Mouse (Mus musculus) olfactory bulb, adult 2 months (tissue): Measurements from ENCODE around the gene Aplp2. TPM values are rescaled to one million over a fixed set of nuclear protein-coding genes. Genes with fewer than 3 reads are reported as not detected.

Experiments
- H3K27ac ChIP-seq: fragments of 200-500 bp; 2 replicates; pipeline ENCODE4 v1.5.1; 2012; ENCODE audit warnings: low read depth, low read length; ENCODE audit not compliant: insufficient read depth
- H3K4me1 ChIP-seq: fragments of 200-500 bp; 2 replicates; pipeline ENCODE4 v1.6.1; 2012; ENCODE audit warnings: low read length; ENCODE audit not compliant: control insufficient read depth, insufficient read depth
- H3K4me3 ChIP-seq: fragments of 200-500 bp; 2 replicates; pipeline ENCODE4 v1.5.1; 2012; ENCODE audit warnings: mild to moderate bottlenecking, low read depth, low read length, moderate library complexity; ENCODE audit not compliant: insufficient read depth
- CTCF ChIP-seq: fragments of 200-500 bp; IDR thresholded peaks from 2 replicates; pipeline ENCODE4 v1.5.1; 2012; ENCODE audit warnings: low read depth, mild to moderate bottlenecking, low read length, moderate library complexity; ENCODE audit not compliant: insufficient read depth
- POLR2A ChIP-seq: fragments of 200-500 bp; IDR thresholded peaks from 2 replicates; pipeline ENCODE4 v1.6.1; 2012; ENCODE audit warnings: mild to moderate bottlenecking, low read depth, low read length, moderate library complexity; ENCODE audit not compliant: insufficient read depth
- WGBS: fragments of 180-500 bp; shearing (Covaris S2); methylation state at CpG from one replicate; pipeline ENCODE4 v1.1.7; 2018; 5-methylcytosine and 5-hydroxymethylcytosine counted together
- polyA plus RNA-seq: library from polyadenylated mRNA; stranded (reverse); fragments of >200 nt; gene quantifications from 2 replicates; pipeline ENCODE4 v1.2.4, GENCODE M21; 2012; ENCODE audit warnings: low replicate concordance; ENCODE audit not compliant: missing spikeins, insufficient read depth, insufficient read length

The Aplp2 gene
- polyA plus RNA-seq, 1 experiment = 531 TPM

GRCm38 (mm10) chr9:31126079-31126478, 85.5 kb downstream of the Aplp2 start:
- H3K4me1 ChIP-seq = peaks cover 11% of the 10 kb centered on the region
- no peak for TF ChIP-seq CTCF
- 90% methylated on average over 7 of the region's 7 CpGs for WGBS

GRCm38 (mm10) chr9:31122464-31123030, 89.1 kb downstream of the Aplp2 start:
- no peak overlapping the region for H3K4me3 ChIP-seq
- WGBS = 56% methylated on average over 13 of the region's 13 CpGs
- H3K27ac ChIP-seq = no peak overlapping the region
- TF ChIP-seq POLR2A = no peak
- TF ChIP-seq CTCF = no peak
- H3K4me1 ChIP-seq = peaks cover 4% of the 10 kb centered on the region; the same call in 1 of the 2 replicates

More at GRCm38 (mm10) chr9:31126079-31126478, 85.5 kb downstream of the Aplp2 start:
- Histone ChIP-seq H3K27ac (no peak overlapping the region), H3K4me3 (no peak overlapping the region)

GRCm38 (mm10) chr9:31120533-31120915, 91.1 kb downstream of the Aplp2 start:
- Histone ChIP-seq H3K4me3 (no peak overlapping the region), H3K4me1 (peaks cover 4% of the 10 kb centered on the region; the same call in 1 of the 2 replicates), H3K27ac (no peak overlapping the region)
- 75% methylated on average over 4 of the region's 4 CpGs for WGBS
- TF ChIP-seq CTCF (no peak), POLR2A (no peak)

- TF ChIP-seq CTCF = no peak
- no peak for TF ChIP-seq POLR2A
- WGBS = 42% methylated on average over 11 of the region's 11 CpGs
Measured at GRCm38 (mm10) chr9:31119882-31120532, 91.6 kb downstream of the Aplp2 start.

GRCm38 (mm10) chr9:31119405-31119804, 92.2 kb downstream of the Aplp2 start:
- no peak overlapping the region for H3K27ac ChIP-seq
- 70% methylated on average over 5 of the region's 5 CpGs for WGBS
- TF ChIP-seq POLR2A (no peak), CTCF (no peak)
- peaks cover 4% of the 10 kb centered on the region; the same call in 1 of the 2 replicates for H3K4me1 ChIP-seq
- H3K4me3 ChIP-seq = no peak overlapping the region

More at GRCm38 (mm10) chr9:31119882-31120532, 91.6 kb downstream of the Aplp2 start:
- peaks cover 4% of the 10 kb centered on the region; the same call in 1 of the 2 replicates for H3K4me1 ChIP-seq
- H3K4me3 ChIP-seq = no peak overlapping the region
- no peak overlapping the region for H3K27ac ChIP-seq

GRCm38 (mm10) chr9:31118520-31119298, 92.9 kb downstream of the Aplp2 start:
- WGBS = 51% methylated on average over 11 of the region's 11 CpGs
- Histone ChIP-seq H3K4me3 (no peak overlapping the region), H3K4me1 (peaks cover 4% of the 10 kb centered on the region; the same call in 1 of the 2 replicates), H3K27ac (no peak overlapping the region)
- no peak for TF ChIP-seq POLR2A
- TF ChIP-seq CTCF = no peak

- Histone ChIP-seq H3K4me1 (peaks cover 4% of the 10 kb centered on the region; the same call in 1 of the 2 replicates), H3K27ac (no peak overlapping the region), H3K4me3 (no peak overlapping the region)
- TF ChIP-seq POLR2A (no peak), CTCF (no peak)
- 90% methylated on average over 6 of the region's 6 CpGs for WGBS
Measured at GRCm38 (mm10) chr9:31117488-31117887, 94.1 kb downstream of the Aplp2 start.

- no peak overlapping the region for H3K4me3 ChIP-seq
- no peak for TF ChIP-seq POLR2A
- no peak for TF ChIP-seq CTCF
- WGBS = 91% methylated on average over 11 of the region's 11 CpGs
Measured at GRCm38 (mm10) chr9:31117088-31117487, 94.5 kb downstream of the Aplp2 start.

GRCm38 (mm10) chr9:31115586-31115985, 96.0 kb downstream of the Aplp2 start:
- Histone ChIP-seq H3K27ac (no peak overlapping the region), H3K4me3 (no peak overlapping the region), H3K4me1 (peaks cover 4% of the 10 kb centered on the region; the same call in 1 of the 2 replicates)
- no peak for TF ChIP-seq CTCF

More at GRCm38 (mm10) chr9:31117088-31117487, 94.5 kb downstream of the Aplp2 start:
- Histone ChIP-seq H3K4me1 (peaks cover 4% of the 10 kb centered on the region; the same call in 1 of the 2 replicates), H3K27ac (no peak overlapping the region)
